Mouse (Mus musculus) bone marrow, adult 2 months (tissue): Measurements from ENCODE around the gene A830031A19Rik.

Experiments used
- CTCF ChIP-seq: fragments of 200-500 bp; IDR thresholded peaks from 2 replicates; pipeline ENCODE4 v1.5.1; 2011; ENCODE audit warnings: low read length, control low read depth; ENCODE audit not compliant: control insufficient read depth, insufficient read depth
- POLR2A ChIP-seq: fragments of 200-500 bp; IDR thresholded peaks from 2 replicates; pipeline ENCODE4 v1.6.1; 2011; ENCODE audit warnings: low read depth, mild to moderate bottlenecking, control low read depth, low read length, borderline replicate concordance; ENCODE audit not compliant: control insufficient read depth

GRCm38 (mm10) chr11:24077795-24078705, 3.2 kb upstream of the A830031A19Rik start, which contains the start of gene Bcl11a:
- TF ChIP-seq CTCF = no peak
- TF ChIP-seq POLR2A = no peak
